Mouse (Mus musculus) MEL (cell line): ENCODE measurements around the gene Rpl10l.

Experiments used
- CTCF ChIP-seq, 3 experiments: IDR thresholded peaks in 2 of 3; conservative IDR thresholded peaks in 1 of 3; 2 replicates each; pipeline ENCODE4 v1.5.1; 2011 to 2012; ENCODE audit warnings: low read length in 3 of 3, low read depth in 2 of 3, mild to moderate bottlenecking in 2 of 3, improper control_type of control experiment in 1 of 3, inconsistent platforms in 1 of 3, mixed read lengths in 1 of 3, moderate library complexity in 1 of 3; ENCODE audit not compliant: control insufficient read depth in 1 of 3, insufficient read depth in 1 of 3, poor library complexity in 1 of 3, severe bottlenecking in 1 of 3
- ELF1 ChIP-seq: IDR thresholded peaks from 2 replicates; pipeline ENCODE4 v1.6.1; 2014; ENCODE audit warnings: low read depth, mild to moderate bottlenecking, inconsistent platforms, low read length, improper control_type of control experiment, moderate library complexity
- EP300 ChIP-seq, 2 experiments: IDR thresholded peaks; 2 replicates each; pipeline ENCODE4 v1.6.1; 2011; ENCODE audit warnings: improper control_type of control experiment in 2 of 2, low read length in 2 of 2, low read depth in 1 of 2, mild to moderate bottlenecking in 1 of 2
- ETS1 ChIP-seq: IDR thresholded peaks from 2 replicates; pipeline ENCODE4 v1.6.1; 2012; ENCODE audit warnings: low read depth, mild to moderate bottlenecking, inconsistent platforms, low read length, improper control_type of control experiment, moderate library complexity
- GABPA ChIP-seq: IDR thresholded peaks from 2 replicates; pipeline ENCODE4 v1.6.1; 2012; ENCODE audit warnings: low read depth, mild to moderate bottlenecking, inconsistent platforms, low read length, improper control_type of control experiment, moderate library complexity
- GATA1 ChIP-seq: IDR thresholded peaks from 2 replicates; pipeline ENCODE4 v1.6.1; 2011; ENCODE audit warnings: low read depth, low read length, improper control_type of control experiment
- HCFC1 ChIP-seq: IDR thresholded peaks from 2 replicates; pipeline ENCODE4 v1.6.1; 2012; ENCODE audit warnings: low read depth, mild to moderate bottlenecking, inconsistent platforms, low read length, improper control_type of control experiment, moderate library complexity
- MEF2A ChIP-seq: IDR thresholded peaks from 2 replicates; pipeline ENCODE4 v1.6.1; 2014; ENCODE audit warnings: low read depth, mild to moderate bottlenecking, inconsistent platforms, low read length, improper control_type of control experiment; ENCODE audit not compliant: poor library complexity, insufficient replicate concordance, severe bottlenecking; ENCODE audit errors: extremely low read depth
- MXI1 ChIP-seq: IDR thresholded peaks from 2 replicates; pipeline ENCODE4 v1.6.1; 2011; ENCODE audit warnings: mild to moderate bottlenecking, low read depth, low read length, improper control_type of control experiment
- POLR2A ChIP-seq, 2 experiments: IDR thresholded peaks; 2 replicates each; pipeline ENCODE4 v1.6.1; 2011 to 2012; ENCODE audit warnings: low read length in 2 of 2, mild to moderate bottlenecking in 2 of 2, control low read depth in 1 of 2, improper control_type of control experiment in 1 of 2, low read depth in 1 of 2, moderate library complexity in 1 of 2; ENCODE audit not compliant: control insufficient read depth in 1 of 2, insufficient read depth in 1 of 2, poor library complexity in 1 of 2
- POLR2AphosphoS2 ChIP-seq: IDR thresholded peaks from 2 replicates; pipeline ENCODE4 v1.6.1; 2011; ENCODE audit warnings: low read length, improper control_type of control experiment
- SIN3A ChIP-seq: IDR thresholded peaks from 2 replicates; pipeline ENCODE4 v1.6.1; 2012; ENCODE audit warnings: low read length, improper control_type of control experiment, inconsistent platforms
- TBP ChIP-seq: IDR thresholded peaks from 2 replicates; pipeline ENCODE4 v1.8.0; 2011; ENCODE audit warnings: low read depth, low read length, improper control_type of control experiment

GRCm38 (mm10) chr12:66283991-66284622 is at the start of gene Rpl10l:
- TF ChIP-seq EP300 (IDR thresholded peaks at IDR 0.05; ENCODE audit: low read depth in 1 of 2, low read length in 2 of 2) (no peak), SIN3A (no peak), CTCF (IDR thresholded peaks at IDR 0.05 in 2 of 3, conservative IDR thresholded peaks at IDR 0.05 in 1 of 3; ENCODE audit: control insufficient read depth in 1 of 3, insufficient read depth in 1 of 3, low read depth in 2 of 3, low read length in 3 of 3, poor library complexity in 1 of 3, severe bottlenecking in 1 of 3) (no peak), MXI1 (no peak), MEF2A (no peak), POLR2A (IDR thresholded peaks at IDR 0.05; ENCODE audit: control insufficient read depth in 1 of 2, insufficient read depth in 1 of 2, low read depth in 1 of 2, low read length in 2 of 2, poor library complexity in 1 of 2) (no peak), ELF1 (no peak), HCFC1 (no peak), GABPA (no peak), ETS1 (no peak), GATA1 (no peak), POLR2AphosphoS2 (no peak), TBP (no peak)
